Mouse (Mus musculus): ENCODE data around the gene Jmjd1c.
A peak's percentile ranks its signal among the peaks of the same experiment; 100 is the strongest.

DNA sequence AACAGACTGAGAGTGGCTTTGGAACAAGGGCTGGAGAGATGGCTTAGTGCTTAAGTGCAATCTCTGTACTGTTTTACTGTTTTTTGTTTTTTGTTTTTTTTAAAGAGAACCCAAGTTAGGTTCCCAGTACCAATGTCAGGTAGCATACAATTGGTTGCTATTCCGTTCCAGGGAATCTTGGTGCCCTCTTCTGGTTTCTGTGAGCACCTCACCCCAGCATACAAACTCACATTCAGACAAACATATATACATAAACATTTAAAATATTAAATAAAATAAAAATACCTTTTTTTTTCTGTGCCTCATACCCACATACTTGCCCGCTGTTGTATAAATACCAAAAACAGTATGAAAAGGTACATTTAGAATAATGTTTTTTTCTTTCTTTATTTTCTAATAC lies 38.4 kb downstream of the Jmjd1c start:
- TF ChIP-seq CTCF (IDR thresholded peaks at IDR 0.05; ENCODE audit: low read depth) (peak; percentile 52), EP300 (optimal IDR thresholded peaks at IDR 0.05) (no peak)
